Mouse (Mus musculus): ENCODE data around the gene Enkd1.

DNA sequence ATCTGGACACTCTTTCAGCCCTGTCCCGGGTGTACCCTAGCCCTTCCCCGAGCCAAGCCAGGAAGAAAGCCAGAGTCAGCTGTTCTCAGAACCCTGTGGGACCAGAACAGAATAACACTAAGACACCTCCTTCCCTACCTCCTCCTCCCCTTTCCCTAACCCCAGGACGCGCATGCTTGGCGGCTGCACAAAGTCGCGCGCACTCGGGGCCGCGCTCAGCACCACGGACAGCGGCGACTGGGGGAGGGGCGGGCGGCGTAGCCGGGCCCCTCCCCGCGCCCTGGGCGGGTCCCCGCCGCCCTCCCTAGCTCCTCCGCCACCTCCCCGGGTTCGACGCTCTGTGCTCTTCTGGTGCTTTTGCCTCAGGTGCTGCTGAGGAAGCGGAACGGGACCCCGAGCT is 14.4 kb downstream of the Enkd1 start:
- TF ChIP-seq CTCF (IDR thresholded peaks at IDR 0.05) (no peak), EP300 (IDR thresholded peaks at IDR 0.05) (no peak)
